Mouse (Mus musculus): ENCODE data around the gene Cdk9.

GRCm38 (mm10) chr2:32711301-32712056 is 1.4 kb downstream of the Cdk9 start:
- TF ChIP-seq ZC3H11A (IDR thresholded peaks at IDR 0.05; ENCODE audit: borderline replicate concordance, low read depth, low read length), result no peak
- TF ChIP-seq HCFC1 (IDR thresholded peaks at IDR 0.05; ENCODE audit: borderline replicate concordance, insufficient read depth, low read length), result no peak
- no peak for TF ChIP-seq CHD2 (IDR thresholded peaks at IDR 0.05; ENCODE audit: low read depth, low read length)
